Mouse (Mus musculus) testis, adult 2 months (tissue): Measurements from ENCODE around the gene Nr4a3.

Source experiments
- CTCF ChIP-seq: fragments of 200-500 bp; IDR thresholded peaks from 2 replicates; pipeline ENCODE4 v1.5.1; 2012; ENCODE audit warnings: low read depth, mild to moderate bottlenecking, inconsistent platforms, low read length, moderate library complexity; ENCODE audit not compliant: control insufficient read depth, insufficient read depth, insufficient replicate concordance
- POLR2A ChIP-seq: fragments of 200-500 bp; IDR thresholded peaks from 2 replicates; pipeline ENCODE4 v1.6.1; 2012; ENCODE audit warnings: low read depth, mild to moderate bottlenecking, inconsistent platforms, low read length, moderate library complexity; ENCODE audit not compliant: control insufficient read depth

DNA sequence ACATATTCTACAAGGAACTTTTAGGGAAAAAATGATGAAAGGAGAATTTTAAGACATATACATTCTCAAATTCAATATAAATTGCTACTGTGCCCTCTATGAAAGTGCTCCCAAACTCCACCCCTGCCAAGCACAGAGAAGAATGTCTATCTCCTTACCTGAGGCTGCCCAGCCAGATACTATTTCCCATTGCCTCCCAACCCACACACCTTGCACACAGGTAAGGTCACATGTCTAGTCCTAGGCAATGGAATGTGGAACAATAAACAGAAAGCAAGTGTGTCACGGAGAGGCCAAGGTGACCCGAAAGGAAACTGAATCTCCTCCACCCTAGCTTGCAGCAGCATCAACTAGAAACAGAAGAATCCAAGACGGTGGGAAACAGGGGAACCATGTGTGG is 22.0 kb upstream of the Nr4a3 start:
- TF ChIP-seq CTCF (no peak), POLR2A (no peak)
